Mouse (Mus musculus): ENCODE data around the gene Pdzd7. TPM values are rescaled to one million over a fixed set of nuclear protein-coding genes. Genes with fewer than 3 reads are reported as not detected.

Pdzd7 gene
- polyA plus RNA-seq, 1 experiment from 2014 or later, result 0.19 TPM

DNA sequence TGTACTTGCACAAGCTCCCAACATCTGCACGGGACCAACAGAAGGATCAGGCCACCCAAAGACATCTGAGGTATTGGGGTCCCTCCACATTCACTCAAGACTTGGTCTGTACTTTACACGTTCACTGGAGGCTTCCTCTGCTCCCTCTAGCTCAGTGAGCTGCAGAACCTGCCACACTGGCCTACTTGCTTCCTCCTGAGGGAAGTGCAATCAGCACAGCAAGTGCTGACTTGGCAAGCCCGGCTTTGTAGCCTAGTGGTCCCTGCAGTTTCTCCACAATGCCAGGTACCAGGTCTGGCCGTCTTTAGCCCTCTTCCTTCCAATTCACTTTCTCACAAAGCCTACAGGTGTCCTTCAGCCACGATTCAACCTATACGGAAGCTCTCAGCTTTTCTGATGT is 58.5 kb downstream of the Pdzd7 start:
- 77% methylated on average over 6 of the region's 6 CpGs for WGBS
- Histone ChIP-seq H3K9me3 (ENCODE audit: control insufficient read depth, low read length) (no peaks in the 10 kb centered on the region), H3K4me2 (no peak overlapping the region), H3K27me3 (ENCODE audit: control insufficient read depth, insufficient read depth, low read length) (no peaks in the 10 kb centered on the region), H3K4me1 (ENCODE audit: control insufficient read depth, insufficient read depth, low read length) (peaks cover 7% of the 10 kb centered on the region), H3K27ac (ENCODE audit: low read depth, low read length) (no peak overlapping the region), H3K36me3 (ENCODE audit: control insufficient read depth, insufficient read depth, low read length) (no peaks in the 10 kb centered on the region), H3K9ac (ENCODE audit: low read length) (no peak overlapping the region), H3K4me3 (ENCODE audit: low read depth, low read length) (no peak overlapping the region)
- DNase-seq (ENCODE audit: low spot score, missing footprints) (no peak), ATAC-seq (ENCODE audit: low FRiP score) (no peak)

DNA sequence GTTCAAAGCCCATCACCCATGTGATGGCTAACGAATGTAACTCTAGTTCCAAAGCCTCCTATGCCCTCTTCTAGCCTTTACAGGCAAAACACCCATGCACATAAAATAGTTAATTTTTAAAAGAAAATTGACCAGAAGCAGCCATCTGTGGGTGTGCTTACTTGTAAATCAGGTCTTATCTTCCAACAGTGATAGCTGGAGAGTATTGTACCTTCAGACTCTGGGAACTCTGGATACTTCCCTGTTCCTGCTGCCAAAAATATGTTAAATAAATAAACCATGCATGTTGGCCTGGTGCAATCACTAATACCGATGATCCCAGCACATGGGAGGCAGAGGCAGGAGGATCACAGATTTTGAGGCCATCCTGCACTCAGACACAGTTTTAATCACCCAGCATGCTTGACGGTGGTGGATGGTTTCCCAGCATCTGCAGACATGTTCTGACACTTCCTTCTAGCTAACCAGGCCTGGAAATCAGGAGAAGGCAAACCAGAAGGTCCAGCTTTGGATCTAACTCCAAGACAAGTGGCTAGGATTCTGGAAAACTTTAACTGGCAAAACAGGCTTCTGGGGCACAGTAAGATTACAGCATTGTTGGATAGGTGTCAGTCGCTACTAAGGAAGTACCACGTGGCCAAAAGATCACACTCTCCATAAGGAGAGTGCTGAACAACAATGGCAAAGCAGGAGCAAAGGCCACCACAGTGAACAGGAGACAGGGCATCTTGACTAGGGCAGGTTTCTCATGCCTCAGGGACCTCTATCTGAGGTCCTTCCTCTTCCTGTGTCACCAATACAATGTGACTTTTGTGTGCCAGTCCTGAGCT is 60.1 kb downstream of the Pdzd7 start:
- no peaks in the 10 kb centered on the region for H3K9me3 ChIP-seq (ENCODE audit: control insufficient read depth, low read length)
- no peak overlapping the region for H3K4me2 ChIP-seq
- H3K4me1 ChIP-seq (ENCODE audit: control insufficient read depth, insufficient read depth, low read length), result peaks cover 7% of the 10 kb centered on the region
- ATAC-seq (ENCODE audit: low FRiP score) (no peak), DNase-seq (ENCODE audit: low spot score, missing footprints) (no peak)
- H3K9ac ChIP-seq (ENCODE audit: low read length), result no peak overlapping the region
- no peak overlapping the region for H3K27ac ChIP-seq (ENCODE audit: low read depth, low read length)
- 66% methylated on average over 5 of the region's 5 CpGs for WGBS
- H3K36me3 ChIP-seq (ENCODE audit: control insufficient read depth, insufficient read depth, low read length), result 0 out of 2 replicates have a peak, but pooled peaks cover 4% of the 10 kb centered on the region
- no peaks in the 10 kb centered on the region for H3K27me3 ChIP-seq (ENCODE audit: control insufficient read depth, insufficient read depth, low read length)
- no peak overlapping the region for H3K4me3 ChIP-seq (ENCODE audit: low read depth, low read length)

- ATAC-seq (ENCODE audit: low FRiP score) (no peak), DNase-seq (ENCODE audit: low spot score, missing footprints) (no peak)
- Histone ChIP-seq H3K9me3 (ENCODE audit: control insufficient read depth, low read length) (no peaks in the 10 kb centered on the region), H3K4me1 (ENCODE audit: control insufficient read depth, insufficient read depth, low read length) (peaks cover 2% of the 10 kb centered on the region; the same call in 1 of the 2 replicates), H3K9ac (ENCODE audit: low read length) (no peak overlapping the region), H3K36me3 (ENCODE audit: control insufficient read depth, insufficient read depth, low read length) (0 out of 2 replicates have a peak, but pooled peaks cover 4% of the 10 kb centered on the region), H3K4me2 (no peak overlapping the region), H3K4me3 (ENCODE audit: low read depth, low read length) (no peak overlapping the region), H3K27ac (ENCODE audit: low read depth, low read length) (no peak overlapping the region), H3K27me3 (ENCODE audit: control insufficient read depth, insufficient read depth, low read length) (no peaks in the 10 kb centered on the region)
- WGBS, result 89% methylated on average over 4 of the region's 4 CpGs
Observed at GRCm38 (mm10) chr19:44984420-44984819, 61.1 kb downstream of the Pdzd7 start.

GRCm38 (mm10) chr19:44983366-44983765 is 62.2 kb downstream of the Pdzd7 start:
- no peaks in the 10 kb centered on the region; the same call in 1 of the 2 replicates for H3K4me1 ChIP-seq (ENCODE audit: control insufficient read depth, insufficient read depth, low read length)
- no peak overlapping the region for H3K4me3 ChIP-seq (ENCODE audit: low read depth, low read length)
- H3K9ac ChIP-seq (ENCODE audit: low read length), result no peak overlapping the region
- H3K9me3 ChIP-seq (ENCODE audit: control insufficient read depth, low read length), result no peaks in the 10 kb centered on the region
- no peak overlapping the region for H3K27ac ChIP-seq (ENCODE audit: low read depth, low read length)
- no peak overlapping the region for H3K4me2 ChIP-seq
- DNase-seq (ENCODE audit: low spot score, missing footprints), result no peak
- no peak for ATAC-seq (ENCODE audit: low FRiP score)
- WGBS, result 90% methylated on average over 6 of the region's 6 CpGs
- peaks cover 6% of the 10 kb centered on the region; the same call in 1 of the 2 replicates for H3K36me3 ChIP-seq (ENCODE audit: control insufficient read depth, insufficient read depth, low read length)
- H3K27me3 ChIP-seq (ENCODE audit: control insufficient read depth, insufficient read depth, low read length), result no peaks in the 10 kb centered on the region

- Histone ChIP-seq H3K27ac (ENCODE audit: low read depth, low read length) (no peak overlapping the region), H3K27me3 (ENCODE audit: control insufficient read depth, insufficient read depth, low read length) (no peaks in the 10 kb centered on the region), H3K4me1 (ENCODE audit: control insufficient read depth, insufficient read depth, low read length) (no peaks in the 10 kb centered on the region), H3K36me3 (ENCODE audit: control insufficient read depth, insufficient read depth, low read length) (peaks cover 6% of the 10 kb centered on the region; the same call in 1 of the 2 replicates), H3K4me3 (ENCODE audit: low read depth, low read length) (no peak overlapping the region), H3K9ac (ENCODE audit: low read length) (no peak overlapping the region), H3K4me2 (no peak overlapping the region), H3K9me3 (ENCODE audit: control insufficient read depth, low read length) (no peaks in the 10 kb centered on the region)
- 89% methylated on average over 7 of the region's 7 CpGs for WGBS
- no peak for ATAC-seq (ENCODE audit: low FRiP score)
- no peak for DNase-seq (ENCODE audit: low spot score, missing footprints)
Observed at GRCm38 (mm10) chr19:44982477-44983115, 62.9 kb downstream of the Pdzd7 start.

- Histone ChIP-seq H3K4me2 (no peak overlapping the region), H3K4me3 (ENCODE audit: low read depth, low read length) (no peak overlapping the region), H3K9me3 (ENCODE audit: control insufficient read depth, low read length) (no peaks in the 10 kb centered on the region), H3K27me3 (ENCODE audit: control insufficient read depth, insufficient read depth, low read length) (no peaks in the 10 kb centered on the region), H3K9ac (ENCODE audit: low read length) (no peak overlapping the region), H3K27ac (ENCODE audit: low read depth, low read length) (no peak overlapping the region), H3K36me3 (ENCODE audit: control insufficient read depth, insufficient read depth, low read length) (peaks cover 19% of the 10 kb centered on the region; the same call in 1 of the 2 replicates), H3K4me1 (ENCODE audit: control insufficient read depth, insufficient read depth, low read length) (no peaks in the 10 kb centered on the region)
- no peak for ATAC-seq (ENCODE audit: low FRiP score)
- DNase-seq (ENCODE audit: low spot score, missing footprints), result no peak
- 90% methylated on average over 2 of the region's 2 CpGs for WGBS
Observed at GRCm38 (mm10) chr19:44980787-44981186, 64.7 kb downstream of the Pdzd7 start.

- no peak overlapping the region for H3K9ac ChIP-seq (ENCODE audit: low read length)
- no peaks in the 10 kb centered on the region for H3K27me3 ChIP-seq (ENCODE audit: control insufficient read depth, insufficient read depth, low read length)
- no peak for DNase-seq (ENCODE audit: low spot score, missing footprints)
- ATAC-seq (ENCODE audit: low FRiP score), result no peak
- H3K36me3 ChIP-seq (ENCODE audit: control insufficient read depth, insufficient read depth, low read length), result peaks cover 33% of the 10 kb centered on the region; the same call in 1 of the 2 replicates
- no peaks in the 10 kb centered on the region for H3K4me1 ChIP-seq (ENCODE audit: control insufficient read depth, insufficient read depth, low read length)
- WGBS, result 95% methylated on average over 6 of the region's 6 CpGs
- H3K27ac ChIP-seq (ENCODE audit: low read depth, low read length), result no peak overlapping the region
- no peak overlapping the region for H3K4me3 ChIP-seq (ENCODE audit: low read depth, low read length)
- no peak overlapping the region for H3K4me2 ChIP-seq
- no peaks in the 10 kb centered on the region for H3K9me3 ChIP-seq (ENCODE audit: control insufficient read depth, low read length)
Observed at GRCm38 (mm10) chr19:44977148-44977547, 68.4 kb downstream of the Pdzd7 start.
